Mouse (Mus musculus) left cerebral cortex, adult 2 months (tissue): Measurements from ENCODE around the gene Rab14. TPM values are rescaled to one million over a fixed set of nuclear protein-coding genes. Genes with fewer than 3 reads are reported as not detected.

Source experiments
- DNase-seq, 2 experiments: peaks; one replicate each; pipeline ENCODE4 v3.0.0; 2021 to 2022; ENCODE audit warnings: low spot score in 2 of 2, mixed read lengths in 1 of 2; ENCODE audit errors: extremely low spot score in 1 of 2
- H3K27ac ChIP-seq: fragments of 200-600 bp; 2 replicates; pipeline ENCODE4 v1.8.1; 2022
- H3K4me3 ChIP-seq: fragments of 200-600 bp; 2 replicates; pipeline ENCODE4 v1.8.1; 2022
- CTCF ChIP-seq: fragments of 200-600 bp; IDR thresholded peaks from 2 replicates; pipeline ENCODE4 v1.8.1; 2022; ENCODE audit warnings: antibody characterized with exemption, mild to moderate bottlenecking, moderate library complexity
- intact Hi-C: fragments of 180-260 bp; cut with DNase I; formaldehyde crosslinking; loops from one replicate; pipeline ENCODE4 v1.15.1; 2025
- total RNA-seq, 2 experiments: library from RNA; stranded (reverse); gene quantifications; 2 replicates each; pipeline ENCODE4 v1.2.3; 2021

Rab14 gene
- total RNA-seq, 2 experiments from 2014 or later, result 219 to 229 TPM

- Histone ChIP-seq H3K4me3 (no peak overlapping the region), H3K27ac (no peak overlapping the region)
- intact Hi-C loops, result no loop called here
- no peak for TF ChIP-seq CTCF
- no peak for DNase-seq
These were observed 5.0 kb downstream of the Rab14 start for GRCm38 (mm10) chr2:35195626-35196544.

- intact Hi-C loops, result no loop called here
- TF ChIP-seq CTCF, result no peak
- DNase-seq, result no peak
- Histone ChIP-seq H3K27ac (no peak overlapping the region), H3K4me3 (no peak overlapping the region)
These were observed 6.9 kb downstream of the Rab14 start for GRCm38 (mm10) chr2:35193976-35194375.

GRCm38 (mm10) chr2:35188929-35189328 is 12.0 kb downstream of the Rab14 start:
- TF ChIP-seq CTCF, result no peak
- DNase-seq, result no peak
- intact Hi-C loops, result no loop called here
- Histone ChIP-seq H3K27ac (no peak overlapping the region), H3K4me3 (no peak overlapping the region)

- no peak overlapping the region for H3K27ac ChIP-seq
- TF ChIP-seq CTCF, result no peak
- H3K4me3 ChIP-seq, result no peak overlapping the region
- no peak for DNase-seq
- intact Hi-C loops, result no loop called here
These were observed 17.7 kb downstream of the Rab14 start for GRCm38 (mm10) chr2:35183115-35183673.

GRCm38 (mm10) chr2:35178153-35178552 is 22.8 kb downstream of the Rab14 start:
- TF ChIP-seq CTCF, result no peak
- Histone ChIP-seq H3K4me3 (no peak overlapping the region), H3K27ac (no peak overlapping the region)
- DNase-seq, result no peak
- intact Hi-C loops, result no loop called here

- intact Hi-C loops, result no loop called here
- DNase-seq, result peak in 1 of 2 experiments; percentile 43
- TF ChIP-seq CTCF, result no peak
- H3K27ac ChIP-seq, result peak overlapping the region; percentile 66; the same call in 1 of the 2 replicates
- H3K4me3 ChIP-seq, result no peak overlapping the region
These were observed 25.4 kb downstream of the Rab14 start for GRCm38 (mm10) chr2:35175281-35176065.

GRCm38 (mm10) chr2:35174100-35174499 is 26.8 kb downstream of the Rab14 start:
- no peak overlapping the region for H3K27ac ChIP-seq
- intact Hi-C loops, result no loop called here
- TF ChIP-seq CTCF, result no peak

GRCm38 (mm10) chr2:35173666-35174065 is 27.3 kb downstream of the Rab14 start:
- no peak for TF ChIP-seq CTCF
- DNase-seq, result no peak
- Histone ChIP-seq H3K4me3 (no peak overlapping the region), H3K27ac (no peak overlapping the region)
- intact Hi-C loops, result no loop called here

More at GRCm38 (mm10) chr2:35174100-35174499, 26.8 kb downstream of the Rab14 start:
- no peak for DNase-seq
- H3K4me3 ChIP-seq, result no peak overlapping the region

DNA sequence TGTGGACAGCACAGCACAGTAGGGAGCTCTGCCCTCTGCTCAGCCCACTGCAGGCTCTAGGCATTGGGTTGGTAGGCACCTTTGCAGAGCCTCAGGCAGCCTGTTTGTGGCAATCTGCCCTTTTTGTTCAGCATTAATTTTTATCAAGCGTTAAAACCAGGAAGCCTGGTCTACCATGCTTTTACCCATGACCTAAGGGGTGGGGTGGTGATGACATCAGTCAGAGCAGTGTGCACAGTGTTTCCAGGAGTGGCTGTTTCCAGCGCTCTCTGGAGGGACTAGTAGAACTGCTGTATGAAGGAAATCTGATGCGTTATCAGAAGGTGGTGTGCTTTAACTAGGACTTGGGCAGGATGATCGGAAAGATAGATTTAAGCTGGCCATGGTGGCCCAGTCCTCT is 28.7 kb downstream of the Rab14 start:
- no peak for TF ChIP-seq CTCF

GRCm38 (mm10) chr2:35171341-35171861 is 29.5 kb downstream of the Rab14 start:
- no peak overlapping the region for H3K4me3 ChIP-seq
- DNase-seq, result no peak
- no peak overlapping the region for H3K27ac ChIP-seq
- no peak for TF ChIP-seq CTCF
- intact Hi-C loops, result no loop called here

More for the DNA sequence above, 28.7 kb downstream of the Rab14 start:
- Histone ChIP-seq H3K4me3 (no peak overlapping the region), H3K27ac (no peak overlapping the region)
- DNase-seq, result no peak
- intact Hi-C loops, result no loop called here

GRCm38 (mm10) chr2:35169452-35169851 is 31.5 kb downstream of the Rab14 start:
- DNase-seq, result no peak
- TF ChIP-seq CTCF, result no peak
- H3K27ac ChIP-seq, result no peak overlapping the region
- intact Hi-C loops, result no loop called here
- no peak overlapping the region for H3K4me3 ChIP-seq

- Histone ChIP-seq H3K27ac (no peak overlapping the region), H3K4me3 (no peak overlapping the region)
- DNase-seq, result no peak
- intact Hi-C loops, result no loop called here
- TF ChIP-seq CTCF, result no peak
These were observed 34.1 kb downstream of the Rab14 start for GRCm38 (mm10) chr2:35166816-35167215.
